Mouse (Mus musculus) adrenal gland (tissue): ENCODE measurements around the gene Sncg.
"Not testable (repeated sequence)": the region's sequence is repeated elsewhere in the genome, so short reads cannot be mapped to it uniquely, and the experiment has no call there.

ENCODE experiments used
- intact Hi-C: fragments of 180-260 bp; cut with DNase I; formaldehyde crosslinking; loops from one replicate; pipeline ENCODE4 v1.15.1; 2025
- long read RNA-seq, 2 experiments: library from polyadenylated mRNA; unstranded; transcript quantifications; one replicate each; pipeline ENCODE4 v2.0.0; 2020; ENCODE audit warnings: borderline replicate concordance in 1 of 2; ENCODE audit not compliant: insufficient replicate concordance in 1 of 2

Gene Sncg
- long read RNA-seq, experiment 1, partial matches to known transcripts, result 0 of 4 reads
- long read RNA-seq, experiment 1, other reads (novel, unspliced or antisense), result 0 of 4 reads
- long read RNA-seq, experiment 2, partial matches to known transcripts, result 0 of 4 reads
- long read RNA-seq, experiment 2, other reads (novel, unspliced or antisense), result 0 of 4 reads

DNA sequence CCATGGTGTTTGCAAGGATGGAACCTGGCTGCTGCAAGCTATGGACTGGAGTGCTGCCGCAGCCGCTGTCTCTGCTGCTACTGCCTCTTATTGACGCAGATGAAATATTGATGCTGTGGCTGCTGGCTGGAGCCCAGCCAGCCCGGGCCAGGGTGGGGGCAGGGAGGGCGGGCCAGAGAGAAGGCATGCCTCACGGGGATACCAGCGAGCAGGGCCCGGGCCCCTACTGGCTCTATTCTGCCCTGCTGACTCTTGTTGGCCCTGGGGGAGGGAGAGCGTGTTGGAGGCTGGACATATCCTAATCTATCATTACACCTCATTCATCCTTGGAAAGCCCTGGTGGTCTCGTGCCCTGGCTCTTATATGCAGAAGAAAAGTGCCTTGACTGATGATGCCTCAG, at the start of gene Sncg:
Gene Sncg, minus strand, starts transcription at position 213 of the 400 bp plus-strand sequence.
- intact Hi-C loops, result loop anchor here (5.0 kb wide), 1 partner anchor 198 kb away; no protein-coding TSS in a partner anchor

DNA sequence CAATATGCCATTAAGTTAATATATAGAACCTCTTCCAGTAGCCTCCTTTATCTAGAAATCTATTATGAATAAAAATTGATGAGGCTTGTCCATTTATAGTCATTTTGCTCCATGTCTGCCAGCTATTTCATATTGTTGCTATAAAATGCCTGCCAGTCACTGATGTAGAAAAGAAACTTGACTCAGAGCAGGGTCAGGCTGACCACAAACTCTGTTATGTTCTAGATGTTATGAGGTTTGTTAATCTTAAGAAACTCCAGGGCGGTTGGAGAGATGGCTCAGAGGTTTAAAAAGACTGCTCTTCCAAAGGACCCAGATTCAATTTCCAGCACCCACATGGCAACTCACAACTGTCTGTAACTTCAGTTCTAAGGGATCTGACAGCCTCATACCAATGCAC, 46.5 kb upstream of the Sncg start:
- intact Hi-C loops, result no loop called here

DNA sequence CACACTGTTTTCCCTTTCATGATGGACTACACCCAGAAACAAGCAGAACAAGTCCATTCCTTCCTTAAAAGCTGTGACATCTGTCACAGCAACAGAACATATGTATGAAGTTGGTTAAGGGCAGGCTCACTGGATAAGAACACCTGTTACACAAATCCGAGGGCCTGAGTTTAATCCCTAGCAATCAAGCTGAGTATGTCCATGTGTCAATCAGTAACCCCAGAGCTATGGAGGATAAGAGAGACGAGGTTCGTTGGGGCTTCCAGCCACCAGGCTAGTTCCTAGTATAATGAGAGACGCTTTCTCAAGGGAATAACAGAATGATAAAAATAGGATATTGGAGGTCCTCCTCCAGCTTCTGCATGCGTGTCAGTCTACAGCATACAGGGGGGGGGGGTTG, 42.9 kb upstream of the Sncg start:
- intact Hi-C loops, result no loop called here

DNA sequence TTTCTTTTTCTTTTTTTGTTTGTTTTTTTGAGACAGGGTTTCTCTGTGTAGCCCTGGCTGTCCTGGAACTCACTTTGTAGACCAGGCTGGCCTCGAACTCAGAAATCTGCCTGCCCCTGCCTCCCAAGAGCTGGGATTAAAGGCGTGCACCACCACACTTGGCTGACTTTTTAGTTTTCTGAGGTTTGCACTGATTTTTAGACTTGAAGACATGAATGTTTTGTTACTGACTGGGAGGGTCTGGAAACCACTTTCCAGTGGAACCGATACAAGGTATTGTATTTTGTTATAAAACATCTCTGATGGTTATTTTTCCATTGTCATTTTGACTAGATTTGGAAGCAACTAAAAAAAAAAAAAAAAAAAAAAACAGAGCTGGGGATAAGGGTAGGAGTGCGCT, 42.4 kb upstream of the Sncg start:
- intact Hi-C loops, result not testable (repeated sequence)

DNA sequence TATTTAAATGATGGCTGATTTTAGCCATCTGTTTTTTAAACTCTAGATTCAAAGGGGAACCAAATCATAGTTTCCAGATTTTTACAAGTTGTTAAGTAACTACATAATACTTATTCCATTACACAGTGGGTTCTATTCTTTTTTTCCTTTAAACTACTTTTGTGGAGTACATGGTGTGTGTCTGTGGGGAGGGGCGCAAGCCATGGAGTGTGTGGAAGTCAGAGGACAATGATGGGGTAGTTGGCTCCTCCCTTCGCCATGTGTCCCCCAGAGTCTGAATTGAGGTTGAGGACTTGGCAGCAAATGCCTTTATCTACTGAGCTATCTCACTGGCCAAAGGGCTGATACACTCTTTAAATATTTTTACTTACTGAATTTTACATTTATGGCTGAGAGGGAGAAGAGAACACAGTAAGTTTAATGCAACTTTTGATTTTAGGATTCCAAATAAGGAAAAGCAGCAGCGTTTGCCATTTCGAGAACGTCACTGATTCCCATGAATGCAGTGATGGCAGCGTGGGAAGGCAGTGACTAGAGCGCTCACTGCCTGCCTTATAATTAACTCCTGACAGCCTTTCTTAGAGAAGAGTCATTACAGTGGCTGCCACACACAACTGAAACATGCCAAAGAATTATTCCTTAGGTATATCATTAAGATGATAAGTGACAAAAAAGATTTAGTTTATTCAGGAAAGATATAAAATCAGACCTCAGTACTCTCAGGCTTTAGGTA, 37.7 kb upstream of the Sncg start:
- intact Hi-C loops, result no loop called here

DNA sequence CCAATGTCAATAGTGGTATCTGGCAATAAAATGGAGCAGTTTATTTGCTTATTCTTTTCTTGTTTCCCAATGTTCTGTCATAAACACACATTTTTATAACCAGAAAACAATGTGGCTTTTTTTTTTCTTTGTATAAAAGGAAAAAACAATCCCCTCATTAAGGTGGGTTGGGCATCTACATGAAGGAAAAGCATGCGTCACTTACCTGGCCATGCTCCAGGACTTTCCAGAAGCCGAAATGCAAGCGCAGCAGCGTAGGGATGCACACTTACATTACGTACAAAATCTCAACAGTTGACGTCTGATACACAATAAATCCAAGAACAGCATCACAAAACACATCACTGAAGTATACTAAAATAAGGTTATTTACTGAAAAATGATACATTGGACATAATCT, 36.1 kb upstream of the Sncg start:
- intact Hi-C loops, result no loop called here

DNA sequence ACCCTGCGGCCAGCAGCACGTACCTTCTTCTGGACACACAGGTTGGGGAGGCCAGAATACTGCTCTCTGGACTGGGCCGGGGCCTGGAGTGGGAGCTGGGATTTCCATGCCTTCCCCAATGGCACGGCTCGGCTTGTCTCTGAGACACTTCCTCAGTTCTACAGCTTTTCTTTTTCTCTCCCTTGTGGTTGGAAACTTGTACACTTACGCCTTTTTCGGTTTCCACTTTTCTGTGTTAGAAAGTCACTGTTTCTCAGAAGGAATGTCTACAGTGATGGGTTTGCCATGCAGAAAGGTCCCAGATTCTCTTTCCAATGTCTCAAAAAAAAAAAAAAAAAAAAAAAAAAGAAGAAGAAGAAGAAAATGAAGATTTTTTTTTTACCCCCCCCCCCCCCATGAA, 28.8 kb upstream of the Sncg start:
- intact Hi-C loops, result loop anchor here (5.0 kb wide), 1 partner anchor 36 kb away; no protein-coding TSS in a partner anchor

DNA sequence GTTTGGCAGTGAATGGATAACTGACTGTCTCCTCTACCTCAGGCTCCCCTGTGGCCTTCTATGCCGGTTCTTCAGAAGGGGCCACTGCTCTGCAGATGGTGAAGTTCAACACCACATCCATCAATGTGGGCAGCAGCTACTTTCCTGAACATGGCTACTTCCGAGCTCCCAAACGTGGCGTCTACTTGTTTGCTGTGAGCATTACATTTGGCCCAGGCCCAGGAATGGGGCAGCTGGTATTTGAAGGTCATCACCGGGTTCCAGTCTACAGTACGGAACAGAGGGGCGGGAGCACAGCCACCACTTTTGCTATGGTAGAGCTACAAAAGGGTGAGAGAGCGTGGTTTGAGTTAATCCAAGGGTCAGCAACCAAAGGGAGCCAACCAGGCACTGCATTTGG, 28.3 kb upstream of the Sncg start:
- intact Hi-C loops, result loop anchor here (5.0 kb wide), 1 partner anchor 36 kb away; no protein-coding TSS in a partner anchor

DNA sequence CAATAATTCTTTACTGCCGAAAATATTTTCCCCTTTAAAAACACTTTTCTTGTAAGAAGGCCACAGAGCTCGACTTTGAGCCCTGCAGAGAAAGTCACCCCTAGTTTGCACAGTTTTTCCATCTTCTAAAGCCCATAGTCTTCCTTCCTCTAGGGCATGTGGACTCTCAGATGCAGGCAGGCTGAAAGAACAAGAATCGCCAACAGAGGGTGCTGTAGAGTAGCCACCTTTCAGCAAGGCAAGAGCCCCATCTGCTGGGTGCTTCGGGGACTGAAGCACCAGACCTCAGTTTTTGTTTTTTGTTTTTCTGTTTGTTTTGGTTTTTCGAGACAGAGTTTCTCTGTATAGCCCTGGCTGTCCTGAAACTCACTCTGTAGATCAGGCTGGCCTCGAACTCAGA, 26.5 kb upstream of the Sncg start:
- intact Hi-C loops, result loop anchor here (5.0 kb wide), 1 partner anchor 34 kb away; no protein-coding TSS in a partner anchor

DNA sequence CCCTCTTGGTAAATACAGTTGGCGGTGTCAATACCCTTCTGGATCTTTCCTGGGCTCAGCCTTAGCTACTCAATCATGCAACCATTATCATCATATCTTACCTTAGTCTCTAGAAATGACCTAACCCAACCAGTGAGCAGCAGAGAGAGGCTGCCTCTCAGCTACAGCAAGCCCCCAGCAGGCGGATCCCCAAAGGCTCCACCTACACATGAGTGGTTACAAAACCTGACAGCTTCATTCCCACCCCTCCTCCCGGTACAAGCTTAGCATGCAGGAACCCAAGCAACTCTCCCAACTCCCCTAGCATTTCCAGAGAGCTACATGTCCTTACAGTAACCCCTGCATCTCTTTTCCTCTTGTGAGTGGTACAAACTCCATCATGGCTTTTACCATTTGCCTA, 25.4 kb upstream of the Sncg start:
- intact Hi-C loops, result loop anchor here (5.0 kb wide), 1 partner anchor 33 kb away; no protein-coding TSS in a partner anchor

DNA sequence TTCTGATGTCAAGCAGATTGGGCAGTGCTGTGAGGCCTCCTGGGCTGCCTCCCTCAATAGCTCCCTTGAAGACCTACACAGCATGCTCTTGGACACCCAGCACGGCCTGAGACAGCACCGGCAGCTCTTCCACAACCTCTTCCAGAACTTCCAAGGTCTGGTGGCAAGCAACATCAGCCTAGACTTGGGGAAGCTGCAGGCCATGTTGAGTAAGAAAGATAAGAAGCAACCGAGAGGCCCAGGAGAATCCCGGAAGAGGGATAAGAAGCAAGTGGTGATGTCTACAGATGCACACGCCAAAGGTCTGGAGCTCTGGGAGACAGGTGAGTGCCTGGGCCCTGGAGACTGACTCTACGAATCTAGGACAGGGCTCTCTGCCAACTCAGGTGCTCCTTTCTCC, 24.7 kb upstream of the Sncg start:
- intact Hi-C loops, result loop anchor here (10.0 kb wide), 1 partner anchor 314 kb away; the partner anchor contains the start of gene Anxa8

DNA sequence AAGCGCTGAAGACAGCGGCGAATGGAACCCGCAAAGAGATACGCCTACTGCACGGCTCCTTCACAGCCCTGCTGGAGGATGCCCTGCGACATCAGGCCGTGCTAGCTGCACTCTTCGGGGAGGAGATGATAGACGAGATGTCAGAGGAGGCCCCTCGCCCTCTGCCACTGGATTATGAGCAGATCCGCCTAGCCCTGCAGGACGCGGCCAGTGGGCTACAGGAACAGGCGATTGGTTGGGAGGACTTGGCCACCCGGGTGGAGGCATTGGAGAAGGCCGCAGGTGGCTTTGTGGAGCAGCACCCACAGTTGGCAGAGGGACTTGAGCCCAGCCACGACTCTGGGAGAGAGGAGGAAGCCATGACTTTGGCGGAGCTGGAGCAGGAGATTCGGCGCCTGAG, 24.3 kb upstream of the Sncg start:
- intact Hi-C loops, result loop anchor here (10.0 kb wide), 1 partner anchor 314 kb away; the partner anchor contains the start of gene Anxa8

DNA sequence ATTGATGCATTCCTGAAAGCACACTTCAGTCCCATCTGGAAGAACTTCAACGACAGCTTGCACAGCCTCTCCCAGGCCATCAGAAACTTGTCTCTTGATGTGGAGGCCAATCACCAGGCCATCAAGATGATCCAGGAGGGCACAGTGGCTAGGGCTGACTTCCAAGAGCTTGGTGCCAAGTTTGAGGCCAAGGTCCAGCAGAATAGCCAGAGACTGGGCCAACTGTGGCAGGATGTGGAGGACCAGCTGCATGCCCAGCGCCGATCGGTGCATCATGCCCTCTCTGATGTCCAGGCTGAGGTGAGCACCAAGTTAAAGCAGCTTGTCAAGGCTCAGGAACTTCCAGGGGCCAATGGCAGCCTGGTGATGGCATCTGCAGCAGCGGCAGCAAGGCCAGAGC, 23.3 kb upstream of the Sncg start:
- intact Hi-C loops, result loop anchor here (10.0 kb wide), 1 partner anchor 313 kb away; the partner anchor contains the start of gene Anxa8

DNA sequence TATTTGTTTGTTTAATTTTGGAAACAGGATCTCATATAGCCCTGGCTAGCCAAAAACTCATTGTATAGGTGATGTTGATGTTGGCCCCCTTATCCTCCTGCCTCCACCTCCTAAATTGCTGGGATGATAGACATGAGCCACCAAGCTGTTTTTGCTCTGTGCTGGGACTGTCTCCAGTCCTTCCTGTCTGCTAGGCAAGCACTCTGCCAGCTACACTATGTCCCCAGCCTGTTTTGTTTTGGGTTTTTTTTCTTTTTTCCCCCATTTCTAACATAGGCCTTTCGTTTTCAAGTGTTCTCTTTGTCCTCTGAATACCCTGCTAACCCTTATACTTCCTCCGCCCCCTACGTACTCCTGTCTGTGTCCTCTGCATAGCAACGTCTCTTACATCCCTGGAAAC, 18.7 kb upstream of the Sncg start:
- intact Hi-C loops, result loop anchor here (10.0 kb wide), 1 partner anchor 308 kb away; the partner anchor contains the start of gene Anxa8

DNA sequence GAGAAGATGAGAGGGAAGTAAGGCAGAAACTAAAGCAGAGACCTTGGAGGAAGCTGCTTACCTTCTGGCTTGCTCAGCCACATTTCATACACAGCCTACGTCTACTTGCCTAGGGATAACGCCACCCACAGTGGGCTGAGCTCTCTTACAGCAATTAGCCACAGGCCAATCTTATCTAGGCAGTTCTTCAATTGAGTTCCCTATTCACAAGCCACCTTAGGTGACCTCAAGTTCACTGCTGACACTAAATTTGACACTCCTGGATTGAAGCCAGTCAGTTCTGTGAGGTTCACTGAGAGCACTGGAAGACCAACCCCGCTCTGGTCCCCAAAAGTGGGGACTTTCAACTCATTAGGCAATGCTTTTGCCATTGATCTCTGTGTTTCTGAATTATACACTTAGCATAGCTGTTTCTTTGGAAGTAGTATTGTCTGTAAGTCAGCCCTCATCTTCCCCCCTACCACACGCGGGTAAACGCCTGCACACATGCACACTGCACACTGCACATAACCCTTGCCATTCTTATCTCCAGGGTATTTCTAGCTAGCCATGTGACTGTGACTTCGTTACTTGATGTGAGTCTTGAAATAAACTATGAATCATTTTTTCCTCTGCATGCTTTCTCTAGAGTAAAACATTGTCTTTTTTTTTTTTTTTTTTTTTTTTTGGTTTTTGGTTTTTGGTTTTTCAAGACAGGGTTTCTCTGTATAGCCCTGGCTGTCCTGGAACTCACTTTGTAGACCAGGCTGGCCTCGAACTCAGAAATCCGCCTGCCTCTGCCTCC, 8.5 kb upstream of the Sncg start:
- intact Hi-C loops, result no loop called here

DNA sequence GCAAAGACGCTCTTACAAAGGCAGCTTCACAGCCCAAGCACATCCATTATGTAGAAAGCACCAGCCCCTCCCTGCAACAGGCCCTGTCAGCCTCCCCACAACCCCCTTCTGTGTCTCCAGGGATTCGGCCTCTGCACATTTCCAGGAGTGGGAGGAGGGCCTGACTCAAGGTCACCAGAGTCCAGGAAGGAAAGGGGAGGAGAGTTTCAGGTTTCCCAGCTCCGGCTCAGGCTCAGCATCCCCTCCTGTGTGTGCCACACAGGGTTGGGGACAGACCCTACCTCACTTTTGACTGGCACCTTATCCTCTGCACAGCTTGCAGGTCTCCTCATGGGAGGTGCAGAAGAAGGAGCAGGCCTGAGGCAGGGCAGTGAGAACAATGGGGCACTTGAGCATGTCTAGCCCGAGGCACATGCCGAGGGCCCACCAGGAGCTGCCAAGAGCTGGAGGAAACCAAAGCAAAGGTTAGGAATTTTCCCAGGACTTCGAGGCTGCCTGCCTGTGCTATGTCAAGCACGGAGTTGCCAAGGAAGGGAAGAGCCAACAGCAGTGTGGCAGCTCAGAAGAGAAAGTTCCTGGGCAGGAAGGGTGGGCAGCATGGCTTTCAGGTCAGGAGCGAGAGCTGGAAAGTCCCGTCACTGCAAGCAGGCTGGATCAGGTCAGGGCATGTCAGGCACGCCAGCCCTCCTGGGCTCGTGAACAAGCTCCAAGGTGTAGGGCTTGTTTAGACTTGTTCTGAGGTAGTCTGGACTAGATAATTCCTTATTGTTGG, 4.2 kb upstream of the Sncg start:
- intact Hi-C loops, result no loop called here

DNA sequence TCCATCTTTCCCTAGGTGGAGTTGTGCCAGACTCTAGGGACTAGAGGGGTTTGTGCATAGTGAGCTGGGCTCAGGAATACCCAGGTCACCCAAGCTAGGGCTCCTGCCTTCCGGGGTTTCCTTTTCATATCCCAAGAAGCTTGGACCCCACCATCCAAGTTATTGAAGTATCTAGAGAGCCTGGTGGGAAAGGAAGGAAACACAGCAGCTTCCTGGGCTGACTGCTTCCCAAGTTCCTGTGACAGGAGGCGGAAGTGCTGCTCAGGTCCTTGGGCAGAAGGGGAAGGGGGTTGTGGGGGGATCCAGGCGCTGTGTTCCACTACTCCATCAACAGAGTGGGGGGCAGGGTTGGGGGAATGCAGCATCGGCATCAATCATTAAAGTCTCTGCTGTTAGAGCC, 2.5 kb upstream of the Sncg start:
- intact Hi-C loops, result no loop called here

DNA sequence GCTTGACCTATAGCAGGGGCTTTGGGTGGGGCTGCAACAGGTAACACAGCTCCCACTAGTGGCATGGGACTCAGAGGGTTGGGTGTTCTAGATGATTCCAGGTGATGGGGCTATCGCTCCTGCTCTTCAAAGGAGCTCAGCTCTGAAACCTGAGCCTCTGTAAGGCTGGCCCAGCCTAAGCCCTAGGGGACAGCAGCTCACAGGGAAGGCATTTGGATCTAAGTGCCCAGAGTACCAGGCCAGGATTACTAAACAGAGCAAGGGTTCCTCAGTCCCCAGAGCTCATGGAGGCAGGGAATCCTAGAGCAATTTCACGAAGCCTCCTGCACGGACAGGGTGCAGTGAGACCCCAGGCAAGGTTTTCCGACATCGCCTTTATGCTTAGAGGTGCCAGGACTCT, 1.4 kb upstream of the Sncg start:
- intact Hi-C loops, result no loop called here

DNA sequence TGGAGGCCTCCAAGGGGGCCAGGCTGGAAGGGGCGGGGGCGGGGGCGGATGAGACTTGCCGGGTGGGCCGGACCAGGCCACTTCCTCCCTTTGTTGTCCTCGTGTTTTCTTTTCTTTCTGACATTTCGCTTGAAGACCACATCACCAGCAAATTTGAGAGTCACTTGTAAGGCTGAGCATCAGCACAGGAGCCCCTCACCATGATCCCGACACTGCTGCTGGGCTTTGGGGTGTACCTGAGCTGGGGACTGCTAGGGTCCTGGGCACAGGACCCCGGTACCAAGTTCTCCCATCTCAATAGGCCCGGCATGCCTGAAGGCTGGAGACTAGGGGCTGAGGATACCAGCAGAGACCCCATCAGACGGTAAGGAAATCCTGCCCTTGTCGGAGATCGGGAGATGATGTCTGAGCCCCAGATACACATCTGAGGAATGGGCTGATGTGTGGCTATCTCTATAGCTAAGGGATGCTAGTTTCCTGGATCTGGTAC, 871 bp upstream of the Sncg start, which contains the start of gene Mmrn2:
Gene Mmrn2, plus strand, starts transcription at position 51 of the 490 bp plus-strand sequence.
- intact Hi-C loops, result no loop called here

DNA sequence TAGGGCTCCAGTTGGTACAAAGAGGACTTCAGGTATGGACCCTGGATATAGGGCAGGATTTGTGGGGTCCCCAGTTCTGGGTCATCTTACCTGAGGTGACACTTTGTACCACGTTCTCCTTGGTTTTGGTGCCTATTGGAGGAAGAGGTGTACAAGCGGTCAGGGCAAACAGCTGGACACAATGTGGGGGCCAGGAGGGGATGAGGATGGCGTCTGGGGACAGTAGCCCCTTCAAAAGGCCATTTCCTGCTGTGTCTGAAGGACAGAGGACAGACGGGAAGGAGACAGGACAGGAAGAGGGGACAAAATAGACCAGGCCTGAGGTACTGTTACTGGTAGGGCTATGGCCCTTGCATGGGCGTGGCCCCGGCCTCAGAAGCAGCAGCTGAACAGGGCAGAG, 1.0 kb downstream of the Sncg start:
- intact Hi-C loops, result loop anchor here (5.0 kb wide), 1 partner anchor 199 kb away; no protein-coding TSS in a partner anchor

DNA sequence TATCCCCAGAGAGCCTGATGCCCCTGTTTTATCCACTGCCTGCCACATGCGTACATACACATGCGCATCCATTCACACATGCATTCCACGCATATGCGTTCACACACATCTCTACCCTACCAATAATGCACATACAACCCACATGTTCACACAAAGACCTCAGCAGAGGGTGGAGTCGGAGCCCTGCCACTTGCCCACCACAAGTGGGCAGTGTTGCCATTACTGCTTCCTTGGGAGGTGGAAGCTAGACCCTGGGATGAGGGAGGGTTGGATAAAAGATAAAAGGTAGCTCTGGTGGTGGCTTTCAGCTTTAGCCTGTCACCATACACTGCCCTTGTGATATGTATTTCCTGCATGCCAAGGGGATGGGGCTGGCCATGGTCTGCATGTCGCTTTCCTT, 1.9 kb downstream of the Sncg start:
- intact Hi-C loops, result loop anchor here (5.0 kb wide), 1 partner anchor 200 kb away; no protein-coding TSS in a partner anchor
